Mouse (Mus musculus): Measurements from ENCODE around the gene Gimap8. TPM values are rescaled to one million over a fixed set of nuclear protein-coding genes. Genes with fewer than 3 reads are reported as not detected.

The Gimap8 gene
- polyA plus RNA-seq, 1 experiment from 2014 or later = 1.0 TPM

DNA sequence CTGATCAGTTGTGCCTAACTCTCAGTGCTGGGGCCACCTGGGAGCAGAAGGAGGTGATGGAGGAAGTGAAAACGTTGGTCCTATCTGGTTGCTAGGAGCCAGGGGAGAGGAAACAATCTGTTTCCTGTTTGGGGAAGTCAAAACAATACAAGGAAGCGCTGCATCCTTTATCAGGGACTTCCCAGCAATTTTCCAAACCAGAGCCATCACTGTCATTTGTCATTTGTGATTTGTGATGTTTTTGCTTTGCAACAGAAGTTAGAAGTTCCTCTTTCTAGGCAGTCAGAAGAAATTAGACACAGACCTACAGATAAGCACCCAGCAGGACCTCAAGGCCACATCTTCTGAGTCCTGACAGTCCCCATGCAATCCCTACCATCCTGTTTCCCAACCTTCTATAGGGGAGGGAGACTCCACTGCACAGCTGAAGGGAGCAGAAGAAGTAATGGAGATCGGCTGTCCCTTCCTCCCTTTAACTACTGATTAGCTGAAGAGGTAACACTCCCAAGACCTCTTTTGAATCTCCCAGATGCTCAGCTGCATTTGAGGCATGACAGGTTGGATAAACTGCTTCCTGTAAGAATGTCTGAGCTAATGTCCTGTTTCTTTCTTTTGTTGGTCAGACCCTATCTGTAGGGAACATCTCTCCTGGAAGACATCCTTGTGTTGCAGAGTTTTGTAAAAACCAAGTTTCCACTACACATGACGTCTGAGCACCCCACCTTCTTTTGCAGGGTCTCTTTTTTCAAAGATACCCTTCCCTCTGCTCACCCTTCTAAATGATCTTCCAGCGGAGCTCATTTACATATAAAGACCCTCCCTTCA lies 53.4 kb downstream of the Gimap8 start:
- Histone ChIP-seq H3K27ac (no peak overlapping the region), H3K4me3 (no peak overlapping the region), H3K4me2 (replicated peaks) (no peak overlapping the region), H3K9ac (no peak overlapping the region), H3K36me3 (no peaks in the 10 kb centered on the region), H3K27me3 (no peaks in the 10 kb centered on the region), H3K4me1 (no peaks in the 10 kb centered on the region), H3K9me3 (replicated peaks) (no peaks in the 10 kb centered on the region)
- WGBS = 57% methylated on average over 5 of the region's 5 CpGs
- no peak for ATAC-seq (ENCODE audit: low FRiP score)

DNA sequence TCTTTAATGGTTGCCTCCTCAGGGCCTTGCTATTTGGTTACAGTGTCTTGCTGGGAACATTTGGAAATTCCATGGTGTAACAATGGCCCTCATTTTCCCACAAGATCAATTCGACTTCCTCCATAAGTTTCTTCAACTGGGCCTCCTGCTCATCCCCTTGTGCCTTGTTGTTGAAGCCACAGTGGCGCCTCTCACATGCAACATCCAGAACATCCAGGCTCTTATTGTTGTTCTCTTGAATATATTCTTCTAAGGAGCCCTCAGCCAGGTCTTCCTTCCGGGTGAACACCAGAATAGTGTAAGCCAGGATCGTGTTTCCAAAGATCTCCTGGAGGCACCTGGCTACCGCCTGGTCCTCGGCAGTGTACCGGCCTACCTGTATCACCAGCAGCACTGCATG lies 55.1 kb downstream of the Gimap8 start:
- no peaks in the 10 kb centered on the region for H3K9me3 ChIP-seq (replicated peaks)

DNA sequence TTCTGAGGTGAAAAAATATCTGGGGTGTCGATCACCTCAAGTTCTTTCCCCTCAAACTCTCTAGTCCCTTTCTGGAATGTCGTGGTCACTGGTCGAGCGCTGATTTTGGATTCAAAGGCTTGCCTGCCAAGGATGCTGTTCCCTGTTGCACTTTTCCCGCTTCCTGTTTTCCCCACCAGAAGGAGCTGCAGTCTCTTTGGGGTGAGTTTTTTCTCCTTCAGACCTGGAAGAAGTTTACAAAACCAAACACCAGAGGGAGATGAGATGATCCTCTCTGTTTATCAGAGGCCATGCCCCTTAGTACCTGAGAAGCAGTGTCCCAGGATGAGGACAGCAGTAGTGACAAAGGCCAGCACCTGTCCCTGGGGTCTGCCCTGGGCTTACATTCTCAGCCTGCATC lies 55.6 kb downstream of the Gimap8 start:
- no peaks in the 10 kb centered on the region for H3K4me1 ChIP-seq
- no peak overlapping the region for H3K27ac ChIP-seq
- no peaks in the 10 kb centered on the region for H3K36me3 ChIP-seq
- H3K4me2 ChIP-seq (replicated peaks) = no peak overlapping the region
- ATAC-seq (ENCODE audit: low FRiP score) = no peak
- no peaks in the 10 kb centered on the region for H3K27me3 ChIP-seq
- no peak overlapping the region for H3K9ac ChIP-seq
- H3K9me3 ChIP-seq (replicated peaks) = no peaks in the 10 kb centered on the region
- no peak overlapping the region for H3K4me3 ChIP-seq
- 74% methylated on average over 5 of the region's 5 CpGs for WGBS

More for the DNA sequence above, 55.1 kb downstream of the Gimap8 start:
- Histone ChIP-seq H3K9ac (no peak overlapping the region), H3K4me2 (replicated peaks) (no peak overlapping the region), H3K27me3 (no peaks in the 10 kb centered on the region), H3K27ac (no peak overlapping the region), H3K4me3 (no peak overlapping the region), H3K36me3 (no peaks in the 10 kb centered on the region), H3K4me1 (no peaks in the 10 kb centered on the region)
- 85% methylated on average over 7 of the region's 7 CpGs for WGBS
- no peak for ATAC-seq (ENCODE audit: low FRiP score)

DNA sequence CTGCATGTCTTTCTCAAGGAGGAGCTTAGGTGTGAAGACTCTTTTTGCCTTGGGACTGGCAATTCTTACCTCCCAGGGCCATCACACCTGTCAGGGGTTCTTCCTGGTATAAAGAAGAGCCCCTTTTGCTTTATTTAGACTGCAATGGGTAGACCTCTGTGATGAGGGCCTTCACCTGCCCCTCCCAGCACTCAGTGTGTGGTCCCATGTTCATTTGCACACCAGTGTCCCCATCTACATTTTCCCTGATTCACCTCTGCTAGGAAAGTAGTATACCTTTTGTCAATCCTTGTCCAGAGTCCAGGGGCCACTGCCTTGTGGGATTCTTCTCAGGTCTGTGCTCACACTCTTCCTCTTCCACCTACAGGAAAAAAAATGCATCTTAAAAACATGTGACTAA lies 57.1 kb downstream of the Gimap8 start:
- H3K9ac ChIP-seq = no peak overlapping the region
- H3K27me3 ChIP-seq = no peaks in the 10 kb centered on the region
- no peak overlapping the region for H3K27ac ChIP-seq
- ATAC-seq (ENCODE audit: low FRiP score) = no peak
- H3K4me3 ChIP-seq = no peak overlapping the region
- no peak overlapping the region for H3K4me2 ChIP-seq (replicated peaks)
- no peaks in the 10 kb centered on the region for H3K36me3 ChIP-seq
- no peaks in the 10 kb centered on the region for H3K9me3 ChIP-seq (replicated peaks)
- H3K4me1 ChIP-seq = no peaks in the 10 kb centered on the region

DNA sequence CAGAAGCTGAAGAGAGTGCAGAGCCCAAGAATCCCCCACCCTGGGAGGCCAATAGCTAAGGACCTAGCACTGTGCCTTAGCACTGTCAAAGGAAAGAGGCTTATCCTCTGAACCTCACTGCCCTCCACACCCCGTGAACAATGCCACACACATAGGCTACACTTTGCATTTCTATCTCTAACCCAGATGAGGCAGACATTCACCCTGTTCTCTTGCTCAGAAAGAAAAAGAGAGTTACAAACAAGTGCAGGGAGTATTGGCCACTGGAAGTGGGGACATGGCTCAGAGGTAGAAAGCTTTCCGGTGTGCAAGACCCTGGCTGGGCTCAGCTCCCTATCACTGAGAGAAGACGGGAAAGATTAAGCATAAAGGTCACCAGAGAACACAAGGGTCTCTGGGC lies 59.1 kb downstream of the Gimap8 start:
- Histone ChIP-seq H3K4me2 (replicated peaks) (no peak overlapping the region), H3K4me3 (no peak overlapping the region), H3K9ac (no peak overlapping the region), H3K27me3 (no peaks in the 10 kb centered on the region), H3K4me1 (no peaks in the 10 kb centered on the region), H3K36me3 (no peaks in the 10 kb centered on the region), H3K27ac (no peak overlapping the region), H3K9me3 (replicated peaks) (no peaks in the 10 kb centered on the region)
- WGBS = 63% methylated on average over 3 of the region's 3 CpGs
- ATAC-seq (ENCODE audit: low FRiP score) = no peak

Other genes with a start within 250 kb of the Gimap8 start
- 21.2 and 22.2 TPM in 2 replicates for gene Zfp467, start 201.4 kb upstream of the Gimap8 start, polyA plus RNA-seq (2016; fragmentation: Nextera tagmentation; extraction: Ambion mirVana)
- 0.34 and 0.40 TPM in 2 replicates for gene Sspo, start 199.0 kb upstream of the Gimap8 start, polyA plus RNA-seq (2016; fragmentation: Nextera tagmentation; extraction: Ambion mirVana)
- gene Atp6v0e2, start 109.6 kb upstream of the Gimap8 start, polyA plus RNA-seq (2016; fragmentation: Nextera tagmentation; extraction: Ambion mirVana) = 74.7 and 75.0 TPM in 2 replicates
- gene Lrrc61, start 92.4 kb upstream of the Gimap8 start, polyA plus RNA-seq (2016; fragmentation: Nextera tagmentation; extraction: Ambion mirVana) = 19.7 and 22.5 TPM in 2 replicates
- gene Rarres2, start 74.4 kb upstream of the Gimap8 start, polyA plus RNA-seq (2016; fragmentation: Nextera tagmentation; extraction: Ambion mirVana) = 1.8 and 3.3 TPM in 2 replicates
- not detected in 2 replicates for gene Gm45021, start 57.6 kb upstream of the Gimap8 start, polyA plus RNA-seq (2016; fragmentation: Nextera tagmentation; extraction: Ambion mirVana)
- gene Repin1, start 53.4 kb upstream of the Gimap8 start, polyA plus RNA-seq (2016; fragmentation: Nextera tagmentation; extraction: Ambion mirVana) = 43.1 and 43.9 TPM in 2 replicates
- gene Gm44965, start 53.3 kb upstream of the Gimap8 start, polyA plus RNA-seq (2016; fragmentation: Nextera tagmentation; extraction: Ambion mirVana) = not detected in 2 replicates
- 12.7 and 14.6 TPM in 2 replicates for gene Zfp775, start 45.2 kb upstream of the Gimap8 start, polyA plus RNA-seq (2016; fragmentation: Nextera tagmentation; extraction: Ambion mirVana)
- 2.6 and 3.1 TPM in 2 replicates for gene AI854703, start 20.5 kb upstream of the Gimap8 start, polyA plus RNA-seq (2016; fragmentation: Nextera tagmentation; extraction: Ambion mirVana)
- 3.7 and 4.4 TPM in 2 replicates for gene Gimap9, start 28.9 kb downstream of the Gimap8 start, polyA plus RNA-seq (2016; fragmentation: Nextera tagmentation; extraction: Ambion mirVana)
- gene Gimap4, start 37.3 kb downstream of the Gimap8 start, polyA plus RNA-seq (2016; fragmentation: Nextera tagmentation; extraction: Ambion mirVana) = 4.2 and 5.4 TPM in 2 replicates
- 8.5 and 9.6 TPM in 2 replicates for gene Gimap6, start 61.0 kb downstream of the Gimap8 start, polyA plus RNA-seq (2016; fragmentation: Nextera tagmentation; extraction: Ambion mirVana)
- gene Gm28053, start 71.4 kb downstream of the Gimap8 start, polyA plus RNA-seq (2016; fragmentation: Nextera tagmentation; extraction: Ambion mirVana) = 1.7 TPM in 1 of 2 replicates, not detected in the other
- not detected in 2 replicates for gene Gimap7, start 71.4 kb downstream of the Gimap8 start, polyA plus RNA-seq (2016; fragmentation: Nextera tagmentation; extraction: Ambion mirVana)
- gene Gimap1, start 91.8 kb downstream of the Gimap8 start, polyA plus RNA-seq (2016; fragmentation: Nextera tagmentation; extraction: Ambion mirVana) = 5.4 and 6.7 TPM in 2 replicates
- 0.97 and 1.6 TPM in 2 replicates for gene Gimap5, start 99.0 kb downstream of the Gimap8 start, polyA plus RNA-seq (2016; fragmentation: Nextera tagmentation; extraction: Ambion mirVana)
- gene Gimap3, start 123.6 kb downstream of the Gimap8 start, polyA plus RNA-seq (2016; fragmentation: Nextera tagmentation; extraction: Ambion mirVana) = not detected in 2 replicates
- gene Tmem176a, start 193.7 kb downstream of the Gimap8 start, polyA plus RNA-seq (2016; fragmentation: Nextera tagmentation; extraction: Ambion mirVana) = 26.5 and 28.5 TPM in 2 replicates
- 114 and 118 TPM in 2 replicates for gene Tmem176b, start 194.3 kb downstream of the Gimap8 start, polyA plus RNA-seq (2016; fragmentation: Nextera tagmentation; extraction: Ambion mirVana)
- gene Aoc1, start 225.7 kb downstream of the Gimap8 start, polyA plus RNA-seq (2016; fragmentation: Nextera tagmentation; extraction: Ambion mirVana) = not detected in 2 replicates

Data from hindbrain, embryonic 12.5 days (tissue).